In genomic region chr10:40672587-40673296, GRCm38 (mm10) we compare ENCODE assay signal across 19 mouse cellular contexts. TPM values are rescaled to one million over a fixed set of nuclear protein-coding genes. Genes with fewer than 3 reads are reported as not detected.
DNase-seq lines count a peak whose midpoint lies in the region; ATAC-seq lines count a peak whose summit lies in the region.
"Had no signal": no experiment of that assay in that cellular context is flagged by ENCODE, and none has a peak within 500 bp of the region (broad histone marks: within the 10 kb centered on the region; RNA-seq: fewer than 3 reads in every experiment).

No protein-coding gene starts in this region.

- H3K4me1 ChIP-seq in midbrain, embryonic 15.5 days, result peaks cover 18% of the 10 kb centered on the region; the same call in 1 of the 2 replicates
- peaks cover 14% of the 10 kb centered on the region for H3K4me1 ChIP-seq in midbrain, embryonic 14.5 days (ENCODE audit: control insufficient read depth, insufficient read depth, low read length)
- H3K4me1 ChIP-seq in embryonic facial prominence, embryonic 11.5 days (ENCODE audit: control insufficient read depth, insufficient read depth, low read length), result no peaks in the 10 kb centered on the region
- H3K4me1 ChIP-seq in hindbrain, embryonic 13.5 days (replicated peaks), result peaks cover 18% of the 10 kb centered on the region
- H3K4me1 ChIP-seq in neural tube, embryonic 15.5 days, result peaks cover 18% of the 10 kb centered on the region

- no peaks in the 10 kb centered on the region for H3K9me3 ChIP-seq in midbrain, embryonic 15.5 days
- no peaks in the 10 kb centered on the region for H3K9me3 ChIP-seq in midbrain, embryonic 14.5 days (ENCODE audit: control insufficient read depth, low read length)
- H3K9me3 ChIP-seq in embryonic facial prominence, embryonic 11.5 days (replicated peaks; ENCODE audit: control insufficient read depth, low read length), result no peaks in the 10 kb centered on the region
- H3K9me3 ChIP-seq in hindbrain, embryonic 13.5 days, result no peaks in the 10 kb centered on the region
- no peaks in the 10 kb centered on the region for H3K9me3 ChIP-seq in neural tube, embryonic 15.5 days (replicated peaks)
- H3K9me3 ChIP-seq: forebrain, embryonic 15.5 days; G1E; intestine, embryonic 15.5 days; limb, embryonic 15.5 days; midbrain, embryonic 12.5 days had no signal

- ATAC-seq in midbrain, embryonic 15.5 days (replicated peaks), result peak; percentile 56
- ATAC-seq in midbrain, embryonic 14.5 days (ENCODE audit: low FRiP score, low TSS enrichment), result no peak; the same call in 1 of the 2 replicates
- 0 out of 2 replicates have a peak, but pooled peaks have one; percentile 52 for ATAC-seq in embryonic facial prominence, embryonic 11.5 days (replicated peaks; ENCODE audit: insufficient number of reproducible peaks, low FRiP score, low TSS enrichment, low read depth)
- peak; percentile 62 for ATAC-seq in hindbrain, embryonic 13.5 days (ENCODE audit: low FRiP score)
- peak; percentile 43; the same call in 1 of the 2 replicates for ATAC-seq in neural tube, embryonic 15.5 days (ENCODE audit: low FRiP score)
- ATAC-seq in megakaryocyte progenitor cell, adult 5-6 weeks (replicated peaks; ENCODE audit: poor library complexity), result no peak
- ATAC-seq: forebrain, embryonic 15.5 days; intestine, embryonic 15.5 days; liver, postnatal 0 days had no signal

- H3K27me3 ChIP-seq in midbrain, embryonic 15.5 days (replicated peaks), result no peaks in the 10 kb centered on the region
- no peaks in the 10 kb centered on the region for H3K27me3 ChIP-seq in midbrain, embryonic 14.5 days (ENCODE audit: control insufficient read depth, insufficient read depth, low read length)
- no peaks in the 10 kb centered on the region for H3K27me3 ChIP-seq in embryonic facial prominence, embryonic 11.5 days (ENCODE audit: control insufficient read depth, insufficient read depth, low read length)
- no peaks in the 10 kb centered on the region for H3K27me3 ChIP-seq in hindbrain, embryonic 13.5 days
- H3K27me3 ChIP-seq in neural tube, embryonic 15.5 days (replicated peaks), result no peaks in the 10 kb centered on the region
- H3K27me3 ChIP-seq: forebrain, embryonic 15.5 days; intestine, embryonic 15.5 days; limb, embryonic 15.5 days; midbrain, embryonic 12.5 days had no signal

- no peak overlapping the region for H3K4me3 ChIP-seq in midbrain, embryonic 15.5 days
- no peak overlapping the region for H3K4me3 ChIP-seq in midbrain, embryonic 14.5 days (replicated peaks; ENCODE audit: low read depth, low read length)
- no peak overlapping the region for H3K4me3 ChIP-seq in embryonic facial prominence, embryonic 11.5 days (ENCODE audit: low read depth, low read length)
- no peak overlapping the region for H3K4me3 ChIP-seq in hindbrain, embryonic 13.5 days
- no peak overlapping the region for H3K4me3 ChIP-seq in neural tube, embryonic 15.5 days (replicated peaks)
- H3K4me3 ChIP-seq: forebrain, embryonic 15.5 days; gastrocnemius, adult 2 months; heart, adult 2 months; intestine, embryonic 15.5 days; limb, embryonic 15.5 days; midbrain, embryonic 12.5 days had no signal

- H3K36me3 ChIP-seq in midbrain, embryonic 15.5 days (replicated peaks), result no peaks in the 10 kb centered on the region
- H3K36me3 ChIP-seq in midbrain, embryonic 14.5 days (ENCODE audit: control insufficient read depth, insufficient read depth, low read length), result no peaks in the 10 kb centered on the region
- no peaks in the 10 kb centered on the region for H3K36me3 ChIP-seq in embryonic facial prominence, embryonic 11.5 days (replicated peaks; ENCODE audit: control insufficient read depth, insufficient read depth, low read depth, low read length)
- no peaks in the 10 kb centered on the region for H3K36me3 ChIP-seq in hindbrain, embryonic 13.5 days
- no peaks in the 10 kb centered on the region for H3K36me3 ChIP-seq in neural tube, embryonic 15.5 days
- H3K36me3 ChIP-seq: forebrain, embryonic 15.5 days; G1E; intestine, embryonic 15.5 days; limb, embryonic 15.5 days; midbrain, embryonic 12.5 days had no signal

- H3K27ac ChIP-seq in midbrain, embryonic 15.5 days, result no peak overlapping the region
- H3K27ac ChIP-seq in midbrain, embryonic 14.5 days (replicated peaks; ENCODE audit: low read depth, low read length), result no peak overlapping the region; the same call in 1 of the 2 replicates
- no peak overlapping the region for H3K27ac ChIP-seq in embryonic facial prominence, embryonic 11.5 days (replicated peaks; ENCODE audit: low read depth, low read length)
- no peak overlapping the region for H3K27ac ChIP-seq in hindbrain, embryonic 13.5 days
- no peak overlapping the region for H3K27ac ChIP-seq in neural tube, embryonic 15.5 days (replicated peaks)
- H3K27ac ChIP-seq: forebrain, embryonic 15.5 days; gastrocnemius, adult 2 months; heart, adult 2 months; intestine, embryonic 15.5 days; kidney, postnatal 0 days; limb, embryonic 15.5 days; midbrain, embryonic 12.5 days had no signal

- no peak for DNase-seq in midbrain, embryonic 14.5 days
- no peak for DNase-seq in embryonic facial prominence, embryonic 11.5 days (ENCODE audit: low spot score)
- no peak for DNase-seq in adipocyte (ENCODE audit: low spot score)
- DNase-seq: adrenal gland, postnatal 10 days; cerebellum, adult 2 months; gastrocnemius, adult 2 months; heart, adult 2 months; liver, postnatal 0 days; right cerebral cortex, adult 18-20 months had no signal

- 44% methylated on average over 8 of the region's 8 CpGs for WGBS in midbrain, embryonic 15.5 days
- WGBS in midbrain, embryonic 14.5 days, result 41% methylated on average over 8 of the region's 8 CpGs
- 62% methylated on average over 8 of the region's 8 CpGs for WGBS in embryonic facial prominence, embryonic 11.5 days
- WGBS in hindbrain, embryonic 13.5 days, result 25% methylated on average over 8 of the region's 8 CpGs
- WGBS in neural tube, embryonic 15.5 days, result 34% methylated on average over 8 of the region's 8 CpGs

- H3K4me2 ChIP-seq in midbrain, embryonic 15.5 days, result no peak overlapping the region
- no peak overlapping the region for H3K4me2 ChIP-seq in midbrain, embryonic 14.5 days (ENCODE audit: low read length)
- no peak overlapping the region for H3K4me2 ChIP-seq in embryonic facial prominence, embryonic 11.5 days (ENCODE audit: low read depth, low read length)
- no peak overlapping the region for H3K4me2 ChIP-seq in hindbrain, embryonic 13.5 days
- H3K4me2 ChIP-seq in neural tube, embryonic 15.5 days, result no peak overlapping the region
- H3K4me2 ChIP-seq: forebrain, embryonic 15.5 days; intestine, embryonic 15.5 days; limb, embryonic 15.5 days; midbrain, embryonic 12.5 days had no signal

- H3K9ac ChIP-seq in midbrain, embryonic 15.5 days, result no peak overlapping the region
- H3K9ac ChIP-seq in midbrain, embryonic 14.5 days (replicated peaks; ENCODE audit: low read length), result no peak overlapping the region
- H3K9ac ChIP-seq in embryonic facial prominence, embryonic 11.5 days (replicated peaks; ENCODE audit: low read length), result no peak overlapping the region
- no peak overlapping the region for H3K9ac ChIP-seq in hindbrain, embryonic 13.5 days
- H3K9ac ChIP-seq in neural tube, embryonic 15.5 days (replicated peaks), result no peak overlapping the region
- H3K9ac ChIP-seq: forebrain, embryonic 15.5 days; intestine, embryonic 15.5 days; limb, embryonic 15.5 days; liver, postnatal 0 days; midbrain, embryonic 12.5 days had no signal

RNA-seq across cellular contexts. Expression of gene Mettl24, which starts 10.3 kb away (rescaled TPM):
- 0.47 and 0.71 TPM in 2 replicates for polyA plus RNA-seq in midbrain, embryonic 15.5 days (2015; fragmentation: Nextera tagmentation; extraction: Ambion mirVana)
- polyA plus RNA-seq in midbrain, embryonic 14.5 days (2014; fragmentation: Nextera tagmentation; extraction: Ambion mirVana), result 0.41 and 0.57 TPM in 2 replicates
- polyA plus RNA-seq in embryonic facial prominence, embryonic 11.5 days (2014; fragmentation: Nextera tagmentation; extraction: Ambion mirVana), result 0.81 and 0.98 TPM in 2 replicates
- 0.58 and 0.64 TPM in 2 replicates for polyA plus RNA-seq in hindbrain, embryonic 13.5 days (2015; fragmentation: Nextera tagmentation; extraction: Ambion mirVana)
- 0.84 and 1.2 TPM in 2 replicates for polyA plus RNA-seq in neural tube, embryonic 15.5 days (2015; fragmentation: Nextera tagmentation; extraction: Ambion mirVana)
- total RNA-seq in megakaryocyte progenitor cell, adult 5-6 weeks (2015), result not detected in 2 replicates
- not detected in 2 replicates for total RNA-seq in megakaryocyte progenitor cell, adult 5-6 weeks (2017)
- total RNA-seq: G1E had no signal
- polyA plus RNA-seq: G1E had no signal

RNA-seq across cellular contexts. Expression of gene Ddo, which starts 42.9 kb away (rescaled TPM):
- polyA plus RNA-seq in midbrain, embryonic 15.5 days (2015; fragmentation: Nextera tagmentation; extraction: Ambion mirVana), result 0.82 and 0.98 TPM in 2 replicates
- 0.45 and 0.57 TPM in 2 replicates for polyA plus RNA-seq in midbrain, embryonic 14.5 days (2014; fragmentation: Nextera tagmentation; extraction: Ambion mirVana)
- 0.20 TPM in 1 of 2 replicates, not detected in the other for polyA plus RNA-seq in embryonic facial prominence, embryonic 11.5 days (2014; fragmentation: Nextera tagmentation; extraction: Ambion mirVana)
- polyA plus RNA-seq in hindbrain, embryonic 13.5 days (2015; fragmentation: Nextera tagmentation; extraction: Ambion mirVana), result 0.69 and 1.5 TPM in 2 replicates
- polyA plus RNA-seq in neural tube, embryonic 15.5 days (2015; fragmentation: Nextera tagmentation; extraction: Ambion mirVana), result 0.70 and 1.00 TPM in 2 replicates
- total RNA-seq in megakaryocyte progenitor cell, adult 5-6 weeks (2015), result not detected in 2 replicates
- total RNA-seq in megakaryocyte progenitor cell, adult 5-6 weeks (2017), result not detected in 2 replicates
- polyA plus RNA-seq: G1E had no signal

Comparison
In these comparisons a context has a peak if more than half of its experiments do, and no peak if none do; other contexts are left out.
1. ATAC-seq: peak in midbrain, embryonic 15.5 days (single experiment), embryonic facial prominence, embryonic 11.5 days (single experiment), hindbrain, embryonic 13.5 days (single experiment) and neural tube, embryonic 15.5 days (single experiment); none in midbrain, embryonic 14.5 days (single experiment) and megakaryocyte progenitor cell, adult 5-6 weeks (single experiment).